Mouse (Mus musculus) C2C12 (cell line): Measurements from ENCODE around the gene Snap47.

Source experiments
- CEBPB ChIP-seq: IDR thresholded peaks from one replicate; pipeline ENCODE4 v1.6.1; 2011; ENCODE audit warnings: low read depth, mild to moderate bottlenecking, control low read depth, moderate library complexity
- CTCF ChIP-seq: IDR thresholded peaks from one replicate; pipeline ENCODE4 v1.5.1; 2011; ENCODE audit not compliant: control insufficient read depth, insufficient read depth, insufficient read length
- MAX ChIP-seq: IDR thresholded peaks from one replicate; pipeline ENCODE4 v1.6.1; 2011; ENCODE audit warnings: mild to moderate bottlenecking, control low read depth
- MYOD1 ChIP-seq: IDR thresholded peaks from one replicate; pipeline ENCODE4 v1.6.1; 2011; ENCODE audit warnings: low read depth; ENCODE audit not compliant: control insufficient read depth, insufficient read length
- MYOG ChIP-seq: IDR thresholded peaks from one replicate; pipeline ENCODE4 v1.6.1; 2011; ENCODE audit not compliant: control insufficient read depth, insufficient read length; ENCODE audit errors: extremely low read depth
- USF1 ChIP-seq: IDR thresholded peaks from one replicate; pipeline ENCODE4 v1.6.1; 2011; ENCODE audit warnings: low read depth, mild to moderate bottlenecking, control low read depth, moderate library complexity

DNA sequence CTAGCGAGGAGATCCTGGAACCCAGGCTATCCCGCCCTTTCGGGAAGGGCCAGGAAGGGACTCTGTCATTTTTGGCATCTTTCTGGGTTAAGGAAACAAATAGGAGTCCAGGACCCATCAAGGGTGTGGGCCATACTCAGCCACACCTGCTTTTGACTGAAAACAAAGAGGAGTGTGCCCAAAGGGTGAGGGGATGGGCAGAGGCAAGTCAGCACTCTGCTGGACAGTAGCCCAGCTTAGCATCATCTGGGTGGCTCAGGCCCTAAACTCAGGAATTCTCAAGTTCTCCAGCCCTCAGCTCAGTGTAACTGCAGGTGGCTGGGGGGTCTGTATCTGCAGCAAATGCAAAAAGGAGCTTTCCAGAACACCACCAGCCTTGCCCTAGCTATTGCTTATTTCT is 73.0 kb downstream of the Snap47 start:
- TF ChIP-seq CTCF (no peak), CEBPB (no peak), MYOD1 (no peak), USF1 (no peak), MAX (no peak), MYOG (no peak)
